Mouse (Mus musculus): ENCODE results near the gene Cdkn2d.

DNA sequence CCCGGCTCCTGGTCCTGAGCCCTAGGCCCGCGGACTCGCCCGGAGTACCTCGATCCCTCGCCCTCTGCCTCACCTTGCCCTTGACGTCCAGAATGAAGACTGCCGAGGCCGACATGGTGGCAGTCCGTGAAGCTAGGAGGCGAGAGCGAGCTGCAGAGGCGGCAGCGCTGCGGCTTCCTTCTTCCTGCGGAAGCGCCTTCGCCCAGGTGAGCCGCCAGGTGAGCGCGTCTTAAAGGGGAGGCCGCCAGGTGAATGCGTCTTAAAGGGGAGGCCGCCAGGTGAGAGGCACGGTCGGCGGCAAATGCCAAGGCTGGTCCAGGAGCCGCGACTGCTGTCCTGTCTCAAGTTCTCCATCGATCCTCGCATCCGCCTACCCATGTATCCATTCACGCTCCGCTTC lies 20.9 kb upstream of the Cdkn2d start, which contains the start of gene Ap1m2:
- TF ChIP-seq CTCF (IDR thresholded peaks at IDR 0.05; ENCODE audit: low read depth) (peak; percentile 68), EP300 (optimal IDR thresholded peaks at IDR 0.05) (no peak)
